Mouse (Mus musculus) frontal cortex, adult (tissue): Measurements from ENCODE around the gene Ltb4r2.

Experiments
- ATAC-seq: cut with Nextera tagmentation; 2 replicates; pipeline ENCODE4 v1.9.2; 2017; ENCODE audit warnings: mild to moderate bottlenecking, moderate library complexity, mixed read lengths; ENCODE audit not compliant: low TSS enrichment

Ltb4r2 gene

GRCm38 (mm10) chr14:55781310-55781709, 20.1 kb downstream of the Ltb4r2 start:
- peak; percentile 93 for ATAC-seq

GRCm38 (mm10) chr14:55782361-55782960, 21.2 kb downstream of the Ltb4r2 start:
- no peak for ATAC-seq

- ATAC-seq, result no peak
These were observed 22.1 kb downstream of the Ltb4r2 start for GRCm38 (mm10) chr14:55783171-55783957.

GRCm38 (mm10) chr14:55783958-55784235, 22.7 kb downstream of the Ltb4r2 start, which contains the start of gene Adcy4:
Adcy4 (minus strand) TSS chr14:55784095.
- ATAC-seq, result no peak

- ATAC-seq, result no peak
These were observed 24.0 kb downstream of the Ltb4r2 start for GRCm38 (mm10) chr14:55785195-55785594.

DNA sequence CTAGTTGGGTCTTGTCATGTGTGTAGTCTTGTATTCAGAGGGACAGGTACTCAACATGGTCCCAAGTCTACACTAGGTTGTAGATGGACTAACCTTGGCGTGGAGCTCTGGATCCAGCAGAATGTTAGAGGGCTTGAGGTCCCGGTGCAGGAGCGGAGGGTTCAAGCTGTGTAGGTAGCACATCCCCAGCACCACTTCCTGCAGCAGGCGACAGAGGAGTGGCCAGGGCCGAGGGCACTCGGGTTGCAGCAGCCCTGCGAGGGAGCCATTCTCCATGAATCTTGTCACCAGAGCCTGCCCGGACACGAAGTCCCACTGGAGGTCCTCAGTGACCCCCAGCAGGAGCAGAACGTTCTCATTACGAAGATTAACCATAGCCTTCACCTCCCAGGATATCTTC, 26.5 kb downstream of the Ltb4r2 start:
- no peak for ATAC-seq

- no peak for ATAC-seq
These were observed 27.2 kb downstream of the Ltb4r2 start, which contains the start of gene Ripk3 for GRCm38 (mm10) chr14:55788256-55789050. Ripk3 (minus strand) TSS chr14:55788865.

- ATAC-seq, result no peak
These were observed 32.2 kb downstream of the Ltb4r2 start for GRCm38 (mm10) chr14:55793461-55793860.

- ATAC-seq, result no peak
These were observed 32.7 kb downstream of the Ltb4r2 start for GRCm38 (mm10) chr14:55793946-55794345.

- ATAC-seq, result no peak
These were observed 34.3 kb downstream of the Ltb4r2 start for GRCm38 (mm10) chr14:55795380-55796163.
